ENCODE assay signal across 8 mouse cellular contexts in the genomic region with DNA sequence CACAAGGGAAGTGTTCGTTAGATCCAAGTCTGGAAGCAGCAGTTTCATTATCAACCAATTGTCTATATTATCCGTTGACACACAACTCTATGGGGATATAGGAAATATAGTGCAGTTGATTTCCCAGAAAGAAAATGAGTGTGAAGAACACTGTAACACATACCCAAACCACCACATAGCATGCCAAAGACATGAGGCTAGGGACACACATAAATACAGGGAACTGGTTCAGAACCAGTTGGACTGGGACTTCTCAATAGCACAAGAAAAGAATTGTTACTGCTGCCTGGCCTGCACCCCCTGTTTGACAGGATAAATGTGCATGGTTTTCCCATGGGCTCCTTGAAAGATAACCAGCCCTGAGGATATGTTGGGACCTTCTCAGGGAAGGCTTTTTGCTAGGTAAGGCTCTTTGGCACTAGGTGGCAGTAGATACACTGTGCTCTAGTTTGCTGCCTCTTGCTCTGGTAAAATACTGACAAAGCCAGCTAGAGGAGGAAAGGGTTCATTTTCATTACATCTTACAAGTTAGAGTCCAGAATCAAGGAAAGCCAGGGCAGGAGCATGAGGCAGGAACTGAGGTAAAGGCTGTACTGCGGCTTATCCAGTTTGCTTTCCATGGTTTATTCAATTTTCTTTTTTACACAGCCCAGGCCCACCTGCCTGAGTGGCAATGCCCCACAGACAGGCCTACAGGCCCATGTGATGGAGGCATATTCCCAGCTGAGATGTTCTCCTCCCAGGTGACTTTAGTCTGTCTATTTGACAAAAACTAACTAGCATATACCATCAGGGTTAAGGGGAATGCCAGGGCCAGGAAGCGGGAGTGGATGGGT. TPM values are rescaled to one million over a fixed set of nuclear protein-coding genes. Genes with fewer than 3 reads are reported as not detected.
DNase-seq lines count a peak whose midpoint lies in the region; ATAC-seq and TF ChIP-seq lines count a peak whose summit lies in the region.

No protein-coding gene starts in this region.

- H3K9ac ChIP-seq in CH12.LX (ENCODE audit: insufficient read depth, low read depth), result no peak overlapping the region
- no peak overlapping the region for H3K9ac ChIP-seq in heart, embryonic 12.5 days
- H3K9ac ChIP-seq in kidney, embryonic 14.5 days (ENCODE audit: low read depth, low read length), result no peak overlapping the region
- H3K9ac ChIP-seq in liver, embryonic 16.5 days (ENCODE audit: low read depth, low read length), result no peak overlapping the region
- H3K9ac ChIP-seq in neural tube, embryonic 12.5 days, result no peak overlapping the region

- peak; percentile 63 to 90 for TF ChIP-seq CTCF in CH12.LX (conservative IDR thresholded peaks at IDR 0.05 in 1 of 2, IDR thresholded peaks at IDR 0.05 in 1 of 2; ENCODE audit: low read depth in 2 of 2, low read length in 2 of 2)

- H3K4me1 ChIP-seq in CH12.LX (ENCODE audit: control insufficient read depth in 1 of 2, insufficient read depth in 2 of 2), result peaks cover 0 to 3% of the 10 kb centered on the region in 2 experiments; a peak in 1 of 4 replicates
- no peaks in the 10 kb centered on the region for H3K4me1 ChIP-seq in heart, embryonic 12.5 days (replicated peaks)
- no peaks in the 10 kb centered on the region for H3K4me1 ChIP-seq in kidney, embryonic 14.5 days (ENCODE audit: control insufficient read depth, insufficient read depth, low read length)
- no peaks in the 10 kb centered on the region for H3K4me1 ChIP-seq in liver, embryonic 16.5 days (ENCODE audit: control insufficient read depth, low read depth, low read length)
- no peaks in the 10 kb centered on the region for H3K4me1 ChIP-seq in neural tube, embryonic 12.5 days

- DNase-seq in 3T3-L1 (ENCODE audit: low read depth, low spot score) (peak; percentile 82), CH12.LX (ENCODE audit: extremely low read depth) (peak; percentile 57)
- DNase-seq in cerebellum, postnatal 14 days, result peak; percentile 64 to 70
- DNase-seq in urinary bladder, postnatal 36 days (ENCODE audit: low spot score in 2 of 2), result no peak

- dilution Hi-C loops in CH12.LX (cut with MboI; ENCODE audit: extremely low pct_ligation_motif_present, extremely low pct_unique_long_range_greater_than_20kb, low sequenced_read_pairs), result no loop called here

- no peak for TF ChIP-seq POLR2A in CH12.LX (IDR thresholded peaks at IDR 0.05; ENCODE audit: low read depth, low read length)

- no peak overlapping the region for H3K4me2 ChIP-seq in CH12.LX (ENCODE audit: insufficient read depth, low read depth, poor library complexity, severe bottlenecking)
- no peak overlapping the region for H3K4me2 ChIP-seq in heart, embryonic 12.5 days
- H3K4me2 ChIP-seq in kidney, embryonic 14.5 days (replicated peaks; ENCODE audit: low read depth, low read length), result no peak overlapping the region
- H3K4me2 ChIP-seq in liver, embryonic 16.5 days (ENCODE audit: low read depth, low read length), result no peak overlapping the region
- no peak overlapping the region for H3K4me2 ChIP-seq in neural tube, embryonic 12.5 days (replicated peaks)

- WGBS in heart, embryonic 12.5 days, result 78% methylated on average over 4 of the region's 4 CpGs
- WGBS in kidney, embryonic 14.5 days, result 77% methylated on average over 4 of the region's 4 CpGs
- WGBS in liver, embryonic 16.5 days (ENCODE audit: insufficient replicate concordance), result 74% methylated on average over 4 of the region's 4 CpGs
- 82% methylated on average over 4 of the region's 4 CpGs for WGBS in neural tube, embryonic 12.5 days

- H3K9me3 ChIP-seq in CH12.LX (replicated peaks; ENCODE audit: low read length), result no peaks in the 10 kb centered on the region
- H3K9me3 ChIP-seq in heart, embryonic 12.5 days (replicated peaks), result no peaks in the 10 kb centered on the region
- no peaks in the 10 kb centered on the region for H3K9me3 ChIP-seq in kidney, embryonic 14.5 days (ENCODE audit: control insufficient read depth, low read length)
- H3K9me3 ChIP-seq in liver, embryonic 16.5 days (replicated peaks; ENCODE audit: control insufficient read depth, low read length), result no peaks in the 10 kb centered on the region
- H3K9me3 ChIP-seq in neural tube, embryonic 12.5 days, result no peaks in the 10 kb centered on the region

- H3K79me2 ChIP-seq in CH12.LX (replicated peaks; ENCODE audit: control insufficient read depth, extremely low read depth, insufficient read depth, poor library complexity, severe bottlenecking), result no peaks in the 10 kb centered on the region

- TF ChIP-seq RAD21 in CH12.LX (IDR thresholded peaks at IDR 0.05; ENCODE audit: low read depth, low read length), result peak; percentile 86

- no peak for TF ChIP-seq EP300 in CH12.LX (IDR thresholded peaks at IDR 0.05; ENCODE audit: low read length)

- no peak overlapping the region for H3K4me3 ChIP-seq in CH12.LX (replicated peaks in 1 of 3; ENCODE audit: low read depth in 2 of 3, low read length in 2 of 3, poor library complexity in 1 of 3)
- no peak overlapping the region for H3K4me3 ChIP-seq in heart, embryonic 12.5 days
- H3K4me3 ChIP-seq in kidney, embryonic 14.5 days (ENCODE audit: low read length), result no peak overlapping the region
- H3K4me3 ChIP-seq in liver, embryonic 16.5 days (ENCODE audit: low read depth, low read length), result no peak overlapping the region
- H3K4me3 ChIP-seq in neural tube, embryonic 12.5 days, result no peak overlapping the region

- H3K36me3 ChIP-seq in CH12.LX (replicated peaks in 1 of 2; ENCODE audit: control insufficient read depth in 1 of 2, insufficient read depth in 1 of 2, low read length in 1 of 2), result peaks cover 15 to 87% of the 10 kb centered on the region in 2 experiments
- peaks cover 25% of the 10 kb centered on the region for H3K36me3 ChIP-seq in heart, embryonic 12.5 days
- peaks cover 25% of the 10 kb centered on the region; the same call in 1 of the 2 replicates for H3K36me3 ChIP-seq in kidney, embryonic 14.5 days (ENCODE audit: control insufficient read depth, insufficient read depth, low read length)
- H3K36me3 ChIP-seq in liver, embryonic 16.5 days (ENCODE audit: control insufficient read depth, insufficient read depth), result peaks cover 4% of the 10 kb centered on the region
- H3K36me3 ChIP-seq in neural tube, embryonic 12.5 days, result peaks cover 11% of the 10 kb centered on the region

- no peak overlapping the region for H3K27ac ChIP-seq in CH12.LX (ENCODE audit: insufficient read depth, low read depth)
- H3K27ac ChIP-seq in heart, embryonic 12.5 days (ENCODE audit: poor library complexity, severe bottlenecking), result no peak overlapping the region
- no peak overlapping the region for H3K27ac ChIP-seq in kidney, embryonic 14.5 days (ENCODE audit: low read depth, low read length)
- H3K27ac ChIP-seq in liver, embryonic 16.5 days (ENCODE audit: low read length), result no peak overlapping the region
- H3K27ac ChIP-seq in neural tube, embryonic 12.5 days, result no peak overlapping the region

- ATAC-seq in heart, embryonic 12.5 days (ENCODE audit: insufficient number of reproducible peaks, low FRiP score), result peak; percentile 64
- ATAC-seq in kidney, embryonic 14.5 days (ENCODE audit: low FRiP score, low TSS enrichment), result peak; percentile 88
- peak; percentile 71; the same call in 1 of the 2 replicates for ATAC-seq in liver, embryonic 16.5 days (ENCODE audit: low read depth)
- ATAC-seq in neural tube, embryonic 12.5 days (ENCODE audit: low FRiP score, low read depth), result peak; percentile 77

- in situ Hi-C loops in CH12.LX (cut with MboI; ENCODE audit: low pct_ligation_motif_present, low pct_unique_long_range_greater_than_20kb, low sequenced_read_pairs), result no loop called here

- no peaks in the 10 kb centered on the region for H3K27me3 ChIP-seq in CH12.LX (replicated peaks)
- no peaks in the 10 kb centered on the region for H3K27me3 ChIP-seq in heart, embryonic 12.5 days (replicated peaks)
- no peaks in the 10 kb centered on the region for H3K27me3 ChIP-seq in kidney, embryonic 14.5 days (ENCODE audit: control insufficient read depth, insufficient read depth, low read length)
- H3K27me3 ChIP-seq in liver, embryonic 16.5 days (ENCODE audit: control insufficient read depth, insufficient read depth, low read depth, low read length), result no peaks in the 10 kb centered on the region
- H3K27me3 ChIP-seq in neural tube, embryonic 12.5 days (replicated peaks), result no peaks in the 10 kb centered on the region

RNA-seq across cellular contexts. Expression of gene Ilk, which starts 10.0 kb away (rescaled TPM):
- total RNA-seq in CH12.LX (2012; rRNA removed) (32.4 and 32.6 TPM in 2 replicates), CH12.LX (2014; rRNA removed) (40.3 and 42.6 TPM in 2 replicates)
- polyA plus RNA-seq in CH12.LX (2012; ENCODE audit: insufficient read length, low read depth), result 45.9 and 51.1 TPM in 2 replicates
- 384 and 391 TPM in 2 replicates for polyA plus RNA-seq in heart, embryonic 12.5 days (2016; fragmentation: Nextera tagmentation; extraction: Ambion mirVana)
- polyA plus RNA-seq in kidney, embryonic 14.5 days (2014; fragmentation: Nextera tagmentation; extraction: Ambion mirVana), result 249 and 305 TPM in 2 replicates
- 114 and 116 TPM in 2 replicates for polyA plus RNA-seq in liver, embryonic 16.5 days (2015; fragmentation: Nextera tagmentation; extraction: Ambion mirVana)
- 220 and 230 TPM in 2 replicates for polyA plus RNA-seq in neural tube, embryonic 12.5 days (2016; fragmentation: Nextera tagmentation; extraction: Ambion mirVana)

RNA-seq across cellular contexts. Expression of gene Rrp8, which starts 10.8 kb away (rescaled TPM):
- total RNA-seq in CH12.LX (2012; rRNA removed), result 28.7 and 43.7 TPM in 2 replicates
- total RNA-seq in CH12.LX (2014; rRNA removed), result 57.3 and 66.0 TPM in 2 replicates
- 84.2 and 133 TPM in 2 replicates for polyA plus RNA-seq in CH12.LX (2012; ENCODE audit: insufficient read length, low read depth)
- polyA plus RNA-seq in heart, embryonic 12.5 days (2016; fragmentation: Nextera tagmentation; extraction: Ambion mirVana), result 29.1 and 30.9 TPM in 2 replicates
- polyA plus RNA-seq in kidney, embryonic 14.5 days (2014; fragmentation: Nextera tagmentation; extraction: Ambion mirVana), result 28.5 and 46.7 TPM in 2 replicates
- polyA plus RNA-seq in liver, embryonic 16.5 days (2015; fragmentation: Nextera tagmentation; extraction: Ambion mirVana), result 11.0 and 11.5 TPM in 2 replicates
- 31.4 and 32.3 TPM in 2 replicates for polyA plus RNA-seq in neural tube, embryonic 12.5 days (2016; fragmentation: Nextera tagmentation; extraction: Ambion mirVana)

RNA-seq across cellular contexts. Expression of gene Taf10, which starts 17.8 kb away (rescaled TPM):
- 259 and 331 TPM in 2 replicates for total RNA-seq in CH12.LX (2012; rRNA removed)
- 259 and 461 TPM in 2 replicates for total RNA-seq in CH12.LX (2014; rRNA removed)
- 297 and 330 TPM in 2 replicates for polyA plus RNA-seq in CH12.LX (2012; ENCODE audit: insufficient read length, low read depth)
- polyA plus RNA-seq in heart, embryonic 12.5 days (2016; fragmentation: Nextera tagmentation; extraction: Ambion mirVana), result 142 and 160 TPM in 2 replicates
- 180 and 241 TPM in 2 replicates for polyA plus RNA-seq in kidney, embryonic 14.5 days (2014; fragmentation: Nextera tagmentation; extraction: Ambion mirVana)
- polyA plus RNA-seq in liver, embryonic 16.5 days (2015; fragmentation: Nextera tagmentation; extraction: Ambion mirVana), result 82.4 and 84.8 TPM in 2 replicates
- polyA plus RNA-seq in neural tube, embryonic 12.5 days (2016; fragmentation: Nextera tagmentation; extraction: Ambion mirVana), result 165 and 171 TPM in 2 replicates

RNA-seq across cellular contexts. Expression of gene Tpp1, which starts 25.7 kb away (rescaled TPM):
- 25.1 and 29.9 TPM in 2 replicates for total RNA-seq in CH12.LX (2012; rRNA removed)
- total RNA-seq in CH12.LX (2014; rRNA removed), result 13.8 and 19.1 TPM in 2 replicates
- polyA plus RNA-seq in CH12.LX (2012; ENCODE audit: insufficient read length, low read depth), result 45.4 and 49.1 TPM in 2 replicates
- polyA plus RNA-seq in heart, embryonic 12.5 days (2016; fragmentation: Nextera tagmentation; extraction: Ambion mirVana), result 87.7 and 97.8 TPM in 2 replicates
- polyA plus RNA-seq in kidney, embryonic 14.5 days (2014; fragmentation: Nextera tagmentation; extraction: Ambion mirVana), result 58.0 and 86.4 TPM in 2 replicates
- polyA plus RNA-seq in liver, embryonic 16.5 days (2015; fragmentation: Nextera tagmentation; extraction: Ambion mirVana), result 65.0 and 73.5 TPM in 2 replicates
- 37.4 and 40.3 TPM in 2 replicates for polyA plus RNA-seq in neural tube, embryonic 12.5 days (2016; fragmentation: Nextera tagmentation; extraction: Ambion mirVana)

Comparison
In these comparisons a context has a peak if more than half of its experiments do, and no peak if none do; other contexts are left out.
1. DNase-seq: peak in 3T3-L1 (single experiment), CH12.LX (single experiment) and cerebellum, postnatal 14 days (2 of 2); none in urinary bladder, postnatal 36 days (0 of 2).
2. Peak in every context shown above with its lines, with median percentiles within 50 percentile points of each other: ATAC-seq.